ENCODE assay signal across 11 mouse cellular contexts in genomic region chr11:98380106-98380505, GRCm38 (mm10). TPM values are rescaled to one million over a fixed set of nuclear protein-coding genes. Genes with fewer than 3 reads are reported as not detected.
DNase-seq lines count a peak whose midpoint lies in the region; ATAC-seq and TF ChIP-seq lines count a peak whose summit lies in the region.
"Had no signal": no experiment of that assay in that cellular context is flagged by ENCODE, and none has a peak within 500 bp of the region (broad histone marks: within the 10 kb centered on the region; RNA-seq: fewer than 3 reads in every experiment).

No protein-coding gene starts in this region.

- no peak overlapping the region for H3K4me2 ChIP-seq in hindbrain, embryonic 12.5 days (replicated peaks)
- no peak overlapping the region for H3K4me2 ChIP-seq in heart, postnatal 0 days (ENCODE audit: low read depth, low read length)
- H3K4me2 ChIP-seq in neural tube, embryonic 15.5 days = no peak overlapping the region
- H3K4me2 ChIP-seq: intestine, embryonic 15.5 days; liver, embryonic 12.5 days; stomach, embryonic 15.5 days had no signal

- no peak overlapping the region for H3K27ac ChIP-seq in hindbrain, embryonic 12.5 days
- H3K27ac ChIP-seq in hindbrain, embryonic 10.5 days = no peak overlapping the region
- peak overlapping the region; percentile 88 for H3K27ac ChIP-seq in heart, postnatal 0 days (ENCODE audit: low read depth)
- H3K27ac ChIP-seq in neural tube, embryonic 15.5 days (replicated peaks) = no peak overlapping the region
- H3K27ac ChIP-seq: intestine, embryonic 15.5 days; liver, embryonic 12.5 days; stomach, embryonic 15.5 days had no signal

- no peak for DNase-seq in hindbrain, embryonic 10.5 days (ENCODE audit: low spot score)
- DNase-seq in brain, adult 2 months (ENCODE audit: low read depth, low spot score) = peak; percentile 91
- DNase-seq in cerebellum, adult 8-10 months = peak; percentile 60
- DNase-seq in heart, postnatal 0 days (ENCODE audit: low spot score) = peak; percentile 69
- no peak for DNase-seq in adrenal gland, postnatal 14 days

- TF ChIP-seq CTCF in heart, postnatal 0 days (IDR thresholded peaks at IDR 0.05; ENCODE audit: low read depth) = no peak

- no peak overlapping the region for H3K4me3 ChIP-seq in hindbrain, embryonic 12.5 days
- no peak overlapping the region for H3K4me3 ChIP-seq in hindbrain, embryonic 10.5 days
- H3K4me3 ChIP-seq in heart, postnatal 0 days (ENCODE audit: low read depth, low read length) = no peak overlapping the region
- no peak overlapping the region for H3K4me3 ChIP-seq in neural tube, embryonic 15.5 days (replicated peaks)
- H3K4me3 ChIP-seq: intestine, embryonic 15.5 days; liver, embryonic 12.5 days; stomach, embryonic 15.5 days had no signal

- H3K4me1 ChIP-seq in hindbrain, embryonic 12.5 days = 0 out of 2 replicates have a peak, but pooled peaks cover 4% of the 10 kb centered on the region
- H3K4me1 ChIP-seq in hindbrain, embryonic 10.5 days (replicated peaks) = peaks cover 20% of the 10 kb centered on the region
- peaks cover 59% of the 10 kb centered on the region for H3K4me1 ChIP-seq in heart, postnatal 0 days (ENCODE audit: control insufficient read depth, insufficient read depth)
- no peaks in the 10 kb centered on the region for H3K4me1 ChIP-seq in neural tube, embryonic 15.5 days
- H3K4me1 ChIP-seq: intestine, embryonic 15.5 days; liver, embryonic 12.5 days; stomach, embryonic 15.5 days had no signal

- H3K9ac ChIP-seq in hindbrain, embryonic 12.5 days = 0 out of 2 replicates have a peak overlapping the region, but pooled peaks have one; percentile 13
- H3K9ac ChIP-seq in heart, postnatal 0 days (replicated peaks; ENCODE audit: low read depth, low read length) = no peak overlapping the region
- no peak overlapping the region for H3K9ac ChIP-seq in neural tube, embryonic 15.5 days (replicated peaks)
- H3K9ac ChIP-seq: intestine, embryonic 15.5 days; liver, embryonic 12.5 days; stomach, embryonic 15.5 days had no signal

- 85% methylated on average over 6 of the region's 6 CpGs for WGBS in hindbrain, embryonic 12.5 days
- WGBS in hindbrain, embryonic 10.5 days = 83% methylated on average over 6 of the region's 6 CpGs
- 52% methylated on average over 6 of the region's 6 CpGs for WGBS in heart, postnatal 0 days
- WGBS in neural tube, embryonic 15.5 days = 80% methylated on average over 6 of the region's 6 CpGs

- H3K36me3 ChIP-seq in hindbrain, embryonic 12.5 days = peaks cover 59% of the 10 kb centered on the region
- peaks cover 69% of the 10 kb centered on the region for H3K36me3 ChIP-seq in hindbrain, embryonic 10.5 days
- H3K36me3 ChIP-seq in heart, postnatal 0 days (replicated peaks; ENCODE audit: control insufficient read depth, insufficient read depth, low read length) = peaks cover 47% of the 10 kb centered on the region
- H3K36me3 ChIP-seq in neural tube, embryonic 15.5 days = peaks cover 52% of the 10 kb centered on the region

- no peak for TF ChIP-seq EP300 in heart, postnatal 0 days (IDR thresholded peaks at IDR 0.05; ENCODE audit: low read depth)

- H3K9me3 ChIP-seq in hindbrain, embryonic 12.5 days (replicated peaks) = no peaks in the 10 kb centered on the region
- no peaks in the 10 kb centered on the region for H3K9me3 ChIP-seq in hindbrain, embryonic 10.5 days
- H3K9me3 ChIP-seq in heart, postnatal 0 days (replicated peaks; ENCODE audit: control insufficient read depth, low read length) = no peaks in the 10 kb centered on the region
- no peaks in the 10 kb centered on the region for H3K9me3 ChIP-seq in neural tube, embryonic 15.5 days (replicated peaks)
- H3K9me3 ChIP-seq: intestine, embryonic 15.5 days; liver, embryonic 12.5 days; stomach, embryonic 15.5 days had no signal

- H3K27me3 ChIP-seq in hindbrain, embryonic 12.5 days = peaks cover 17% of the 10 kb centered on the region
- peaks cover 18% of the 10 kb centered on the region for H3K27me3 ChIP-seq in hindbrain, embryonic 10.5 days (ENCODE audit: insufficient read depth, poor library complexity, severe bottlenecking)
- H3K27me3 ChIP-seq in heart, postnatal 0 days (ENCODE audit: control insufficient read depth, insufficient read depth, low read length) = no peaks in the 10 kb centered on the region
- peaks cover 7% of the 10 kb centered on the region; the same call in 1 of the 2 replicates for H3K27me3 ChIP-seq in neural tube, embryonic 15.5 days (replicated peaks)
- H3K27me3 ChIP-seq: CH12.LX had no signal

- no peak for ATAC-seq in hindbrain, embryonic 12.5 days (ENCODE audit: low FRiP score)
- ATAC-seq in heart, postnatal 0 days (ENCODE audit: insufficient read depth, low read depth) = 0 out of 2 replicates have a peak, but pooled peaks have one; percentile 13
- no peak for ATAC-seq in neural tube, embryonic 15.5 days (ENCODE audit: low FRiP score)
- ATAC-seq: intestine, embryonic 15.5 days; liver, embryonic 12.5 days had no signal

RNA-seq across cellular contexts. Expression of gene Tcap, which starts 3.5 kb away (rescaled TPM):
- polyA plus RNA-seq in hindbrain, embryonic 12.5 days (2016; fragmentation: Nextera tagmentation; extraction: Ambion mirVana) = 0.31 and 1.7 TPM in 2 replicates
- polyA plus RNA-seq in hindbrain, embryonic 10.5 days (2016; fragmentation: Nextera tagmentation; extraction: Ambion mirVana) = 0.17 and 0.29 TPM in 2 replicates
- 293 and 299 TPM in 2 replicates for total RNA-seq in heart, postnatal 0 days (2014; rRNA removed; ENCODE audit: low replicate concordance)
- 455 and 518 TPM in 2 replicates for polyA plus RNA-seq in heart, postnatal 0 days (2015; fragmentation: Nextera tagmentation; extraction: Ambion mirVana)
- total RNA-seq in adrenal gland, postnatal 14 days (2021) = 0.48 and 0.53 TPM in 2 replicates
- polyA plus RNA-seq in neural tube, embryonic 15.5 days (2015; fragmentation: Nextera tagmentation; extraction: Ambion mirVana) = 1.4 and 1.7 TPM in 2 replicates
- total RNA-seq: CH12.LX had no signal
- polyA plus RNA-seq: liver, embryonic 12.5 days had no signal

RNA-seq across cellular contexts. Expression of gene Pnmt, which starts 6.1 kb away (rescaled TPM):
- 1.0 and 1.1 TPM in 2 replicates for polyA plus RNA-seq in hindbrain, embryonic 12.5 days (2016; fragmentation: Nextera tagmentation; extraction: Ambion mirVana)
- polyA plus RNA-seq in hindbrain, embryonic 10.5 days (2016; fragmentation: Nextera tagmentation; extraction: Ambion mirVana) = 0.65 and 1.2 TPM in 2 replicates
- total RNA-seq in heart, postnatal 0 days (2014; rRNA removed; ENCODE audit: low replicate concordance) = 4.2 TPM in 1 of 2 replicates, not detected in the other
- polyA plus RNA-seq in heart, postnatal 0 days (2015; fragmentation: Nextera tagmentation; extraction: Ambion mirVana) = 0.26 TPM in 1 of 2 replicates, not detected in the other
- 687 and 769 TPM in 2 replicates for total RNA-seq in adrenal gland, postnatal 14 days (2021)
- polyA plus RNA-seq in neural tube, embryonic 15.5 days (2015; fragmentation: Nextera tagmentation; extraction: Ambion mirVana) = 2.2 and 2.9 TPM in 2 replicates
- total RNA-seq: CH12.LX had no signal
- polyA plus RNA-seq: intestine, embryonic 15.5 days; liver, embryonic 12.5 days had no signal

RNA-seq across cellular contexts. Expression of gene Pgap3, which starts 20.2 kb away (rescaled TPM):
- polyA plus RNA-seq in hindbrain, embryonic 12.5 days (2016; fragmentation: Nextera tagmentation; extraction: Ambion mirVana) = 9.1 and 10.2 TPM in 2 replicates
- 9.3 and 9.8 TPM in 2 replicates for polyA plus RNA-seq in hindbrain, embryonic 10.5 days (2016; fragmentation: Nextera tagmentation; extraction: Ambion mirVana)
- 35.7 and 46.0 TPM in 2 replicates for total RNA-seq in heart, postnatal 0 days (2014; rRNA removed; ENCODE audit: low replicate concordance)
- polyA plus RNA-seq in heart, postnatal 0 days (2015; fragmentation: Nextera tagmentation; extraction: Ambion mirVana) = 15.9 and 18.2 TPM in 2 replicates
- 5.3 and 5.9 TPM in 2 replicates for total RNA-seq in adrenal gland, postnatal 14 days (2021)
- polyA plus RNA-seq in neural tube, embryonic 15.5 days (2015; fragmentation: Nextera tagmentation; extraction: Ambion mirVana) = 7.4 and 9.6 TPM in 2 replicates

RNA-seq across cellular contexts. Expression of gene Stard3, which starts 21.9 kb away (rescaled TPM):
- 49.0 and 50.0 TPM in 2 replicates for polyA plus RNA-seq in hindbrain, embryonic 12.5 days (2016; fragmentation: Nextera tagmentation; extraction: Ambion mirVana)
- 55.5 and 57.8 TPM in 2 replicates for polyA plus RNA-seq in hindbrain, embryonic 10.5 days (2016; fragmentation: Nextera tagmentation; extraction: Ambion mirVana)
- 44.8 and 53.6 TPM in 2 replicates for total RNA-seq in heart, postnatal 0 days (2014; rRNA removed; ENCODE audit: low replicate concordance)
- polyA plus RNA-seq in heart, postnatal 0 days (2015; fragmentation: Nextera tagmentation; extraction: Ambion mirVana) = 34.7 and 35.3 TPM in 2 replicates
- total RNA-seq in adrenal gland, postnatal 14 days (2021) = 21.5 and 22.7 TPM in 2 replicates
- polyA plus RNA-seq in neural tube, embryonic 15.5 days (2015; fragmentation: Nextera tagmentation; extraction: Ambion mirVana) = 31.6 and 37.6 TPM in 2 replicates

RNA-seq across cellular contexts. Expression of gene Ppp1r1b, which starts 31.9 kb away (rescaled TPM):
- 0.37 and 0.52 TPM in 2 replicates for polyA plus RNA-seq in hindbrain, embryonic 12.5 days (2016; fragmentation: Nextera tagmentation; extraction: Ambion mirVana)
- 1.0 and 1.3 TPM in 2 replicates for polyA plus RNA-seq in hindbrain, embryonic 10.5 days (2016; fragmentation: Nextera tagmentation; extraction: Ambion mirVana)
- total RNA-seq in heart, postnatal 0 days (2014; rRNA removed; ENCODE audit: low replicate concordance) = 16.3 and 18.6 TPM in 2 replicates
- 32.1 and 38.5 TPM in 2 replicates for polyA plus RNA-seq in heart, postnatal 0 days (2015; fragmentation: Nextera tagmentation; extraction: Ambion mirVana)
- 0.63 and 0.68 TPM in 2 replicates for total RNA-seq in adrenal gland, postnatal 14 days (2021)
- 2.5 and 3.7 TPM in 2 replicates for polyA plus RNA-seq in neural tube, embryonic 15.5 days (2015; fragmentation: Nextera tagmentation; extraction: Ambion mirVana)

Comparison
In these comparisons a context has a peak if more than half of its experiments do, and no peak if none do; other contexts are left out.
1. DNase-seq: peak in brain, adult 2 months (single experiment), cerebellum, adult 8-10 months (single experiment) and heart, postnatal 0 days (single experiment); none in hindbrain, embryonic 10.5 days (single experiment) and adrenal gland, postnatal 14 days (single experiment).
2. RNA of gene Tcap, which starts 3.5 kb away (polyA plus RNA-seq): 455 to 518 TPM in heart, postnatal 0 days; 1.4 to 1.7 TPM in neural tube, embryonic 15.5 days, 0.31 to 1.7 TPM in hindbrain, embryonic 12.5 days and 0.17 to 0.29 TPM in hindbrain, embryonic 10.5 days; every median in the first group is over 100 times any median in the second.